Mouse (Mus musculus) cerebellum, adult (tissue): ENCODE data around the gene Shisal2b.

Experiments
- ATAC-seq: cut with Nextera tagmentation; 2 replicates; pipeline ENCODE4 v1.9.2; 2017; ENCODE audit warnings: mild to moderate bottlenecking, moderate library complexity, mixed read lengths; ENCODE audit not compliant: insufficient number of reproducible peaks, low FRiP score, low TSS enrichment

Gene Shisal2b

DNA sequence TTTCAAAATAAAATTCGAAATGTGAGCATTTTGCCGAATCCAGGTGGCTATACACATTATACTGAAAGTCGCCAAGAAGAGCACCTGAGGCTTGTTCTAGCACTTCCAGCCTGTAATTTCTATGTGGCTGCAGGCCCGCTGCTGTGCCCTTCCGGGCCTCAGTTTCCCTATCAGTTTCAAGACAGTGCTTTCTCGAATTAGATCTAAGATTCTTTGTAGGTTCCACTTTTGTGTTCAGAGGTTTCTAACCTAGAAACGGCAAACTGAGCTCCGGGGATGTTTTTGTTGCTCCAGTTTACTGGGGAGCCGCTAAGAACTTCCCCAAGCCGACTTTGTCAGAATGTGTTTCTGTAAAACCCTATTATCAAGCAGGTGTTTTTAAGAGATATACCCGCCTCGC is 46.0 kb downstream of the Shisal2b start:
- no peak for ATAC-seq

DNA sequence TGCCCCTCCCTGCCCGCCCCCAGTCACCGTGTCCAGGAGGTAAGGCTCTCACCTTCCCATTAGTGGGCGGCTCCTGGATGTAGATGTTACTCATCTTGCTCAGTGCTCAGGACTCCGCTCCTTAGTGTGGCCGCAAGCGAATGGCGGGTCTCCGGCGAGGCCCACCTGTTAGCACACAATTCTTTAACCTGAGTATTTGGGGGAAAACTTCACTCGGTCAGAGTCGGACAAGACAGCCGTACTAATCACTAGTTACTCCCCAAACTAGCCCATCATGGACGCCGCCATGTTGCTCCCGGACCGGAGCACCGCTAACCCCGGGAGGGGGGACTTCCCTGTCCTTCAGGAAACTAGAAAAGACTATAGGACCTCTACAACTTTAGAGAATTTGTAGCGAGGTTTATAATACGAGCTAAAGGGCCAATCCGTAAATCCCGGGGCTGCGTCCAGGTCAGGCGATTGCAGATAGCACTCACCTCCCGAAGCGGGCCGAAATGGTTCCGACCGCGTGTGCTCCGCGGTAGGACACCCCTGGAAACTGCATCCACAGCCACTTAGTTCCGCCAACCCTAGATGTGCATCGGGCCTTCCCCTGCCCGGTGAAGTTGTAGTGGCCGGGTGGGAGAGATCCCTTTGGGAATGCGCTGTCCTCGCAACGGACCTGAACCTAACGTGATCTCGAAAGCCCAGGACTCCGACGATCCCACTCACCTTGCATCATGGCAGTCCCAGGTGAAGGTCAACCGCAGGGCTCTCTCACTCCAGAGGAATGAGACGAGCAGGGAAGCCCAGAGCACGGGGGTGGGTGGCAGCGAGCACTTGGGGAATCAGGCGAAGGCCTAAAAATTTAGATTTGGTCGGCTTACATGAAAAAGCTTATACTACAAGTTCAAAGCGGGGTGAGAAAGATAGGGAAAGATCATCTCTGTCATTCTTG is 46.8 kb downstream of the Shisal2b start, which contains the start of gene Cwc27:
TSS of gene Cwc27 (minus strand) at position 508 of the 937 bp plus-strand sequence.
- ATAC-seq = peak; percentile 93

DNA sequence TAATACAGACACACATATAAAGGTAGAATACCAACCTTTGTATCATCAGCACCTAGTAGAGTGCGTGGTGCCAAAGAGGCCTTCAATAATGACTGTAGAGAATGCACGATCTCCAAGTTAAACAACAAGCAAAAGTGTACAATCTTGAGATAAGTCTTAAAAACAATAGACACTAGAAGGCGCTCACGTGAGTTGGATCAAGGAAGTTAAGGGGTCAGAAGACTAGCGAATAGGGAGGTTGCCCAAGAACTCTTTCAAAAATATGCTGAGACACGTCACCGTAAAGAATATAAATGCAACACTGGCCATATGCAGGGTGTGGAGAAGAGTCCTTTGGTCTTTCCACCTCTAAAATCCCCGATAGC is 47.4 kb downstream of the Shisal2b start:
- no peak for ATAC-seq

DNA sequence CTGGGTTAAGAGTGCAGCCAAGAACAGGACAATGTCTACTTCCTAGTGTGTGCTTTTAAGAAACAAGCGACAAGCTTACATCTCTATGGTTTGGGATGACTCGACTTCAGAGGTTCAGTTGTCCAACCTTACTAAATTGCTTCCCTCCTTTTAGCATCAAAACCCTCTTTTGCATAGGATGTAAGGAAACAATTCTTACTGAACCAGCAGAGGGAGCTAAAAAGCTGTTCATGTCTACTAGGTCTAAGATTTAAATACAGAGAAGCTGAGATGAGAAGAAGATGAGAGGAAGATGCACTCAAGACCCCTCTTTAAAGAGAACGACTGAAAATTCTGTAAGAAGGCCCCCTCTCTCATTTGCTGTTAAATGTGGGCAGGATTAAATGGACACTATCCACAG is 58.0 kb downstream of the Shisal2b start:
- no peak for ATAC-seq

DNA sequence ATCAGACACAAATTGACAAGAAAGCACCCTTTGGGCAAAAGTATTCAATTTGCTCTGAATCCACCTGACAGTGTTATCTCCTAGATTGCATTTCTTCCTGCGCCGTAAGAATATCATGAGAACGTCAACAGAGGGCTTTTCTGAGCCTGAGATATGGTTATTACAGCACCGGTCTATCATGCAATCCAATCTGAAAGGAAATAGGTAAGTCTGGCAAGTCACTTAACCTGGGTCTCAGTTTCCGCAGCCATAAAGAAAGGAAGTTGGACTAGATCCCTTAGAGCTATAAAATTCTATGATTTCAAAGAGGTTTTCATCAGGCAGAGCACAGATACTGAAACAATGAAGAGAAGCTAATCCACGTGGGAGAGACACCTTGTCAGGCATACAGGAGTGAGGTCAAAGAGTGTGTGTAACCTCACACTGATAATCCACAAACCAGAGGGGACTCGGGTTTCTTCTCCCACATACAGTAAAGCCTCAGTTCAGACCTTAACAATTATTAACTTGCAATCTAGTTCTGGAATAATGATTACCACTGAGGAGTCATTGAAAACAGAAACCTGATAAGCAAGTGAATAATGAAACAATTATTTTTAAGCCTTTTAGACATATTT is 64.0 kb downstream of the Shisal2b start:
- ATAC-seq = no peak

DNA sequence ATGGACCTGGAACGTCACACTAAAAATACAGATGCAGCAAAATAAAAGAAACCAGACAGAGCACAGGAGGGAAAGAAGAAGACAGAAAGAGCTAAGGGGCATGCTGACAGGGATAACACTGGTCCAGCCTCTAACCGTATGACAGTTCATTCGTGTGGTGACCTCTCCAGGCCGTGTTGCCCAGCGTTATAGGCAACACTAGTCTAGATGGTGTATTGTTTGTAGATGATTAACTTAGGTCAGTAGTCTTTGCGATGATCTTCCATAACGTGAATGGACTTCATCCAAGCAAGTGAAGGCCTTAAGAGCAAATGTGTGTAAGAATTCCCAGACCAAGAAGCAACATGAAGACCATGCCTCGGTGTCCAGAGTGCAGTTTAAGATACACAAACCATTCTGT is 64.6 kb downstream of the Shisal2b start:
- ATAC-seq = no peak
